Mouse (Mus musculus) adrenal gland, postnatal 0 days (tissue): ENCODE data around the gene Vpreb2. TPM values are rescaled to one million over a fixed set of nuclear protein-coding genes. Genes with fewer than 3 reads are reported as not detected.

ENCODE experiments used
- polyA plus RNA-seq: library from polyadenylated mRNA; unstranded; fragments of >200 nt; fragmentation: Nextera tagmentation; extraction: Ambion mirVana; gene quantifications from 2 replicates; pipeline ENCODE4 v1.2.1, GENCODE M21; 2015

Gene Vpreb2
- 0.29 TPM in 1 of 2 replicates, not detected in the other for polyA plus RNA-seq

DNA sequence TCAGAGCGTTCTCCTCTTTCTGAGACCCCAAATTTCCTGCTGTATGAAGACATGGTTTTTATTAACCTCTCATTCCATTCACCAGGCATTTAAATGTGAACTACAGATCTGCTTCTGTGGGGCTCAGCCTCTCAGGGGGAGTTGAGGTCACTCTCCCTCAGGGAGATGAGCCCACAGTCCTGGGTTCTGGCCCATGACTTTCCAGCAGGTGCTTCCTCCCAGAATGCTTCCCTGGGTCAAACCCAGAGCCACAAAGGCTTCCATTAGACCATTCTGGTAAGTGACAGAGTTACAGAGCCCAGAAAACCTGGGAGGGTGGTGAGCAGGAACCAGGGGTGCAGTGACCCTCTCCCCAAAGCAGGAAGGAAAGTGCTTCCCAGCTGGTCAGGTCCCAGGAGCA, at the start of gene Vpreb2:
TSS of gene Vpreb2 (plus strand) at position 301 of the 400 bp plus-strand sequence.

Other genes starting within 250 kb of the Vpreb2 start
- gene Med15, start 247.5 kb upstream of the Vpreb2 start, polyA plus RNA-seq, result 21.9 and 32.5 TPM in 2 replicates
- gene Klhl22, start 220.8 kb upstream of the Vpreb2 start, polyA plus RNA-seq, result 31.6 and 40.0 TPM in 2 replicates
- gene Scarf2, start 183.1 kb upstream of the Vpreb2 start, polyA plus RNA-seq, result 18.1 and 30.6 TPM in 2 replicates
- gene B830017H08Rik, start 147.3 kb upstream of the Vpreb2 start, polyA plus RNA-seq, result not detected in 2 replicates
- 0.68 and 1.5 TPM in 2 replicates for gene Car15, start 142.1 kb upstream of the Vpreb2 start, polyA plus RNA-seq
- not detected in 2 replicates for gene Gm20518, start 88.8 kb upstream of the Vpreb2 start, polyA plus RNA-seq
- gene Tssk1, start 86.2 kb upstream of the Vpreb2 start, polyA plus RNA-seq, result 0.04 TPM in 1 of 2 replicates, not detected in the other
- 34.3 and 42.9 TPM in 2 replicates for gene Dgcr2, start 81.9 kb upstream of the Vpreb2 start, polyA plus RNA-seq
- not detected in 2 replicates for gene Tssk2, start 81.8 kb upstream of the Vpreb2 start, polyA plus RNA-seq
- gene Ess2, start 69.1 kb upstream of the Vpreb2 start, polyA plus RNA-seq, result 18.2 and 22.6 TPM in 2 replicates
- not detected in 2 replicates for gene Gsc2, start 65.4 kb upstream of the Vpreb2 start, polyA plus RNA-seq
- 107 and 132 TPM in 2 replicates for gene Slc25a1, start 52.2 kb upstream of the Vpreb2 start, polyA plus RNA-seq
- 105 and 116 TPM in 2 replicates for gene Dgcr6, start 72.4 kb downstream of the Vpreb2 start, polyA plus RNA-seq
- gene Prodh, start 109.8 kb downstream of the Vpreb2 start, polyA plus RNA-seq, result 5.9 and 8.0 TPM in 2 replicates
- 1.0 and 1.9 TPM in 2 replicates for gene Rtn4r, start 147.2 kb downstream of the Vpreb2 start, polyA plus RNA-seq
- gene Ccdc188, start 237.5 kb downstream of the Vpreb2 start, polyA plus RNA-seq, result 0.09 TPM in 1 of 2 replicates, not detected in the other